Mouse (Mus musculus) small intestine, adult 2 months (tissue): ENCODE data around the gene Dnaja1.

Source experiments
- CTCF ChIP-seq: fragments of 200-500 bp; IDR thresholded peaks from 2 replicates; pipeline ENCODE4 v1.5.1; 2012; ENCODE audit warnings: low read depth, mild to moderate bottlenecking, control low read depth, inconsistent platforms, low read length, moderate library complexity, mixed read lengths; ENCODE audit not compliant: insufficient replicate concordance, insufficient read length; ENCODE audit errors: extremely low read depth
- POLR2A ChIP-seq: fragments of 200-500 bp; IDR thresholded peaks from 2 replicates; pipeline ENCODE4 v1.6.1; 2012; ENCODE audit warnings: low read depth, mild to moderate bottlenecking, control low read depth, inconsistent platforms, low read length, moderate library complexity

- TF ChIP-seq CTCF = no peak
- TF ChIP-seq POLR2A = no peak
These were observed 45.6 kb upstream of the Dnaja1 start for GRCm38 (mm10) chr4:40676338-40676737.
